Mouse (Mus musculus) WW6 (cell line): ENCODE measurements around the gene Gm20547.

Source experiments
- DNase-seq: peaks from one replicate; pipeline ENCODE4 v3.0.0-alpha.2; 2013; ENCODE audit warnings: low read depth, low spot score

Gene Gm20547

DNA sequence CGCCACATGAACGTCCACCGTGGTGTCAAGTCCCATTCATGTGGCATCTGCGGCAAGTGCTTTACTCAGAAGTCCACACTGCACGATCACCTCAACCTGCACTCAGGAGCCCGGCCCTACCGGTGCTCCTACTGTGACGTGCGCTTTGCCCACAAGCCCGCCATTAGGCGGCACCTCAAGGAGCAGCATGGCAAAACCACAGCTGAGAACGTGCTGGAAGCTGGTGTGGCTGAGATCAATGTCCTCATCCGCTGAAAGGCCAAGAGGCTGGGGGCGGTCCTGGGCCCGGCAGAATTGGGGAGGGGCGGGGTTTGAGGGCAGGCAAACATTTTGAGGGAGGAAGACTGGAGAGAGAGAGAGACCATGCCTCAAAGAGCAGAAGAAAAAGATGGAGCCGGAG, 14.5 kb upstream of the Gm20547 start:
- DNase-seq: no peak

DNA sequence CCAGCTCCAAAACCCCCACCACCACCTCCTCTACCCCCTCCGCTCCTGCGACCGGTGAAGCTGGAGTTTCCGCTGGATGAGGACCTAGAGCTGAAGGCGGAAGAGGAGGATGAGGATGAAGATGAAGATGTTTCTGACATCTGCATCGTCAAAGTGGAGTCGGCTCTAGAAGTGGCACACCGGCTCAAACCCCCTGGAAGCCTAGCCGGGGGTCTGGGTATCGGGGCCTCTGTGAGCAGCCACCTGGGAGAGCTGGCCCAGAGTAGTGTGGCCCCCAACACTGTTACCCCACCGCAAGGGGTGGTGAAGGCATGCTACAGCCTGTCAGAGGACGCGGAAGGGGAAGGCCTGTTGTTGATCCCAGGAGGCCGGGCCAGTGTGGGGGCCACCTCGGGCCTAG, 13.9 kb upstream of the Gm20547 start:
- DNase-seq: no peak

DNA sequence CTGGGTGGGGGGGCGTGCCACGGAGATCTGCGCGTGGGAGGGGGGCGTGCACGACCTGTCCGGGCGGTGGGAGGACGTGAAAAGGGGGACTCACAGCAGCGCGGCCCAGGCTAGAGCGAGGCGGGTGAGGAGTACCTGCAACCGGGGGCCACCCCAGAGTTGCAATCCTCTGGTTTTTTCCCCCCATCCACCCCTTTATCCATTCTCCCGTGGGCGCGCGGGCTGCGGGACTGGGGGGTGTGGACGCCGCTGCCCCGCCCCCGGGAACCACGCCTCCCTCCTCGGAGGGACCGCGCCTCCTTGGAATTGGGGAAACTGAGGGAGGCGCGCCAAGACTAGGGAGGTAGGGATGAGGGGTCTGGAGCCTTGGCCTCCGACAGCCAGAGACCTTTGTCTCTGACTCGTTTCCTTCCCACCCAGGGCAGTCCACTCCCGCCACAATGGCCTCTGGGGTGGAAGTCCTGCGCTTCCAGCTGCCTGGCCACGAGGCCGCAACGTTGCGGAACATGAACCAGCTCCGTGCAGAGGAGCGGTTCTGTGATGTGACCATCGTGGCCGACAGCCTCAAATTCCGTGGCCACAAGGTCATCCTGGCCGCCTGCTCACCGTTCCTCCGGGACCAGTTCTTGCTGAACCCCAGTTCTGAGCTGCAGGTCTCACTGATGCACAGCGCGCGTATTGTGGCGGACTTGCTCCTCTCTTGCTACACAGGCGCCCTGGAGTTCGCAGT, 13.1 kb upstream of the Gm20547 start:
- DNase-seq: no peak

DNA sequence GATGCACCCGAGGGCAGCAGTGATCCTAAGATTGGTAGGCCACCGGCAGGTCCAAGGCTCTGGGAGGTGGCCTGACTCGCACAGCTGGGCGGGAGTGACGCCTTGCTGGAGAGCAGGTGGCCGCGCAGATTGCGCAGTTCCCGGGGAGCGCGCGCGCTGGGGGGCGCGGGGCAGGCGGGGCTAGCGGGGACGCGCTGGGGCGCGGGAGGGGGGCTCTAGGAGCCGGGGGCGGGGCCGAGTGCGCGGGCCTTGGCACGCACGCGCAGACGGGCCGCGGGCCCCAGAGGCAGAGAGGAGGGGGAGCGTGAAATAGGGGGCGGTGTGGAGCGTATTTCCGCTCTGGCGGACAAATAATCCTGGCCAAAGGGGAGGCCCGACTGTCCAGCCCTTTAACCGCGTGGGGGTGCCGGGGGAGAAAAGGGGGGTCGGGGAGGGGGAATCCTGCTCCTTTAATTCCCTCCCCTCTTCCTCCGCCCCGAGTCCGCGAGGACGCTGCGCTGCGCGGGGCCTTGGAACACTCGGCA, 12.3 kb upstream of the Gm20547 start:
- peak; percentile 79 for DNase-seq

GRCm38 (mm10) chr17:34893072-34893824, 11.4 kb upstream of the Gm20547 start:
- no peak for DNase-seq

GRCm38 (mm10) chr17:34891377-34891776, 9.5 kb upstream of the Gm20547 start:
- DNase-seq: no peak

DNA sequence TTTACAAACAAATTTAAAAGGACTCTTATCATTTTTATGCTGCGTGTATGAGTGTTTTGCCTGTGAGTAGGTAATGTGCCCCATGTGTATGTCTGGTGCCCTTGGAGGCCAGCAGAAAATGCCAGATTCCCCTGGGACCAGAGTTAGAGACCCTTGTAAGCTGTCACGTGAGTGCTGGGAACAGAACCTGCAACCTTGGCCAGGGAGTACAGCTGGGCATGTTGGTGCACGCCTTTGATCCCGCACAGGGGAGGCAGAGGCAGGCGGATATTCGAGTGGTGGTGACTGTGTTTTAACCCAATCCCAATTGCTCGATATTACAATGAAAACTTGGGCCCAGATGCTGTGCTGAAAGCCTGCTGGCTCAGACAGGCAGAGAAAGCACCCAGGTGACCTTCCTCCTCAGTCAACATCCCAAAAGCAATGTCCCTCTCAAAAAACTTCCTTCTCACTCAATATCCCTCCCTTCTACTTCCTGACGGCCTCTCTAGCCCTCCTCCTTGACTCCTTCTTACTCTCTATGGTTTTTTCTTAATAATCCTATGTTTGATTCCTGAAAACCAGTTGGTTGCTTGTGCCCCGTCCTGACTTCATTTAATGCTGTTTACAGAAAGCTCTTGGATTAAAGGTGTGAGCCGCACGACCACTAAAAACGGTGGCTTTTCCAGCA, 8.4 kb upstream of the Gm20547 start:
- no peak for DNase-seq

- no peak for DNase-seq
Measured at GRCm38 (mm10) chr17:34887942-34888341, 6.1 kb upstream of the Gm20547 start.

DNA sequence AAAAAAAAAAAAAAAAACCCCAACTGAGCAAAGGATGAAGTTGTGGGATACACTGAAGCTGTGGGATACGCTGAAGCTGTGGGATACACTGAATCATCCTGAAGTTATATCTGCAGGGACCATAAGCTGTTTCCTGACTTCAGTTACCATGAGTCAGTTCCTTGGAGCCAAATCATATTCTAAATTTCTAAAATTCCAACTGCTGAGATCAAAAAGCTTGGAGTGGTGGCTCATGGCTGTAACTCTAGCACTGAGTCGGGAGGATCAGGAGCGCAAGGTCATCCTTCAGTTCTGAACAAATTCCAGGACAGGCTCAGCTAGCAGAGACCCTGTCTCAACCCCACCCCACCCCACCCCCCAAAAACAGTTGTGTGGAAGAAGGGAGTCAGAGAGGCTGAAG, 3.8 kb upstream of the Gm20547 start:
- no peak for DNase-seq

- no peak for DNase-seq
Measured at GRCm38 (mm10) chr17:34884704-34885103, 2.9 kb upstream of the Gm20547 start.

DNA sequence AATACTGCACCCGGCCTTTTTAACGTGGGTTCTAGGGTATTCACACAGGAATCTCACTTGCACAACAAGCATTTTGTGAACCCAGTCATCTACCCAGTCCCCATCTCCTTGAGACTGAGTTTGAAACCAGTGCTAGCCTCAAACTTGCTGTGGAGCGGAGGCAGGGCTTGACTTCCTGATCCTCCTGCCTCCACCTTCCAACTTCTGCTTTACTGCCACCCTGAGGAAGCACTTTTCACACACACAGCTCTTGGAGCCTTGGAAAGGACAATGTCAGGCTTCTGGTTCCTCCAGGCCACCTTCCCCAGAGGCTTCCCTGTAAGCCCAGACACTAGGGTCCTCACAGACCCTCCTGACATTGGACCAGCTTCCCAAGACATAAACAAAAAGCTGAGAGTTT, 1.5 kb upstream of the Gm20547 start:
- no peak for DNase-seq

DNA sequence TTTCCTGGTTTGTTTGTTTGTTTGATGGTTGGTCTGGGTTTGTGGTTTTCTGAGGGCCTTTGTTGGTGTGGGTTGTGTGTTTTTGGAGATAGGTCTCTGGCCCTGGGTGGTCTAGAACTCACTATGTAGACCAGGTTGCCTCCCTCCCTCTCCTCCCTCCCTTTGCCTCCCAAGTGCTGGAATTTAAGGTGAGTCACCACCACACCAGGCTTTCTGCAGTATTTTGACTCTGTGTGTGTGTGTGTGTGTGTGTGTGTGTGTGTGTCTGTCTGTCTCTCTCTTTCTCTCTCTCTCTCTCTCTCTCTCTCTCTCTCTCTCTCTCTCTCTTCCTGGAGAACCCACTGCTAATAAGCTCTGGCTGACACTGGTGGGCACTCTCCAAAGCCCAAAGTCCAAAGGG, 676 bp downstream of the Gm20547 start:
- DNase-seq: no peak

DNA sequence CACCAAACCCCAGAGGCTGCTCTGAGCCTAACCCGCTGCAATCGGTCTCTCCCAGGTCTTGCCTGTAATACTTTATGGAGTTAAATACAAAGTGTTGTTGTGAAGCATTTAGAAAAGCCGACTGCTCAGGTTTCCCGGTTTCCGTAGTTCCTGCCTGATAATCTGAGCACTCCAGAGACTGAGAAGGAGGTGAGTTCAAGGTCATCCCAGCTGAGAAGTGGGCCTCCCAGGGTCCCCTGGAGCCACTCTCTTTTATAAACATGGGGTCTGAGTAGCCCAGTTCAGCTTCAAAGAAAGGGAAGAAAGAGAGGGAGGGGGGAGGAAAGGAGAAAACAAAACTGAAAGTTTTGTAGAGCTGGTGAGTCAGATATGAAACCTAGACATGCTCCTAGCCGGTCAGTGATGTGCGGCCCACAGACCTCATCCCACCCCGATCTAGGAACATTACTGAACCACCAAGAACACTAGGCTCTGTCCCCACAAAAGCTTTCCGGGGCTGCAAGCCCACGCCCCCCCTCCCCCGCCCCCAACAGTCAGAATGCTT, 2.4 kb downstream of the Gm20547 start, which contains the start of gene Zbtb12:
Gene Zbtb12, plus strand, starts transcription at position 148 of the 544 bp plus-strand sequence.
- no peak for DNase-seq

DNA sequence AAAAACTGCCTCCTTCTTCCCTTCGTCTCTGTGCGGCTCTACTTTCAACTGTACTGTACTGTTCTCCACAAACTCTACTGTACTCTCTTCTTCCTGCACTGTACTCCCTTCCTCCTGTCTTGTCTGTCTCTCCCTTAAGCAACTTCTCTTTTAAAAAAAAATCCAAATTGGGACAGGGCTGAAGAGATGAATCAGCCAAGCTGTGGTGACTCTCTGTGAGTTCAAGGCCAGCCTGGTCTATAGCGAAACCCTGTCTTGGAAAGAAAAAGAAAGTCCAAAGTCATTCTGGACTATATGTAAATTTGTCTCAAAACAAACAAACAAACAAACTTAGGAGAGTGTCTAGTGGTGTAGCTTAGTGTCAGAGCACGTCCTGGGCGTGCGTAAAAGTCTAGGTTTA, 7.5 kb downstream of the Gm20547 start:
- DNase-seq: no peak

DNA sequence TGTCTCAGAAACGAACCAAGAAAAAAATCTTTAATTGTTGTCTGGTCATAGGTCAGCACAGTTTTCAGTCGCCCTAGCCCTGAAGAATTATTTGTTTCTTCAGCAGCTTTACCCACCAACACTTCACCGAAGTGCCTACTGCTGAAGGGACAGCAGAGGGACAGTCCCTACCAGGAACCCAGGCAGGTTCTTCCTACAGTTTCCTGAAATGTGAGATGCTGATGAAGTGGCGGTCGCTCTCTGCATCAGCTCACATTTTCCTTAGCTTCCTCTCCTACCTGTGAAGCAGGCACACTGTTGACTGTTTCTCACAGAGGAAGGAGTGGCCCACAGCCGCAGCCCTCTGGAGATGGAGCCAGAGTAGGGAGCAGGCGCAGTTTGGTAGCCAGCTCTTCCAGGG, 15.9 kb downstream of the Gm20547 start:
- DNase-seq: no peak

DNA sequence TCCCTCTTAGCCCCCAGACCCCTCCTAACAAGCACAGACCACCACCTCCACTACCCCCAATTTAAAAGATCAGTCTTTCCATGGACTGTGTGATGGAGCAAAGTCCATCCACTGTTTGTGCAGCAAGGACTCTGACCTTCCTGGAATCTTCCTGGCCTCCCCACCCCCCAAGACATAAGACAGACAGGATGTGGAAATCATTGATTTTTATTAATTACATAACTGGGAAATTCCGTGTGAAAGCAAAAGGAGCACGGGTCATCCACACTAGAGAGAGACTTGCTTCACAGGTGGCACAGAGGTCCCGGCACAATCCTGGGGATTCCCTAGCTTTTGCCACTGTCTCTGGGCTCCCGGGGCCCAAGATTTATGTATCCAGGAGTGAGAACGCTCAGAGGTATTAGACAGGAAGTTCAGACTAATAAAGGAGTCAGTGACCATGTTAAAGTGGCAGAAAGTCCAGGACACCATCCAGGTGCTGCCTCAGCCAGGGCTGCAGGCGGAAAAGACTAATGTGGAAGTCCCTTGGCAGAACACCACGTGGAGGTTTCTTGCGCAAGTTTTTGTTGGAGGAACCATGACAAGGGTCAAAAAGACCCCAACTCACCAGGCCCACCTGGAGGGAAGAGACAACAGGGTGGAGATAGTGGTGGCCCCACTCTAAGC, 19.3 kb downstream of the Gm20547 start, which contains the start of gene Cfb:
Gene Cfb, minus strand, starts transcription at position 103 of the 666 bp plus-strand sequence.
- no peak for DNase-seq

DNA sequence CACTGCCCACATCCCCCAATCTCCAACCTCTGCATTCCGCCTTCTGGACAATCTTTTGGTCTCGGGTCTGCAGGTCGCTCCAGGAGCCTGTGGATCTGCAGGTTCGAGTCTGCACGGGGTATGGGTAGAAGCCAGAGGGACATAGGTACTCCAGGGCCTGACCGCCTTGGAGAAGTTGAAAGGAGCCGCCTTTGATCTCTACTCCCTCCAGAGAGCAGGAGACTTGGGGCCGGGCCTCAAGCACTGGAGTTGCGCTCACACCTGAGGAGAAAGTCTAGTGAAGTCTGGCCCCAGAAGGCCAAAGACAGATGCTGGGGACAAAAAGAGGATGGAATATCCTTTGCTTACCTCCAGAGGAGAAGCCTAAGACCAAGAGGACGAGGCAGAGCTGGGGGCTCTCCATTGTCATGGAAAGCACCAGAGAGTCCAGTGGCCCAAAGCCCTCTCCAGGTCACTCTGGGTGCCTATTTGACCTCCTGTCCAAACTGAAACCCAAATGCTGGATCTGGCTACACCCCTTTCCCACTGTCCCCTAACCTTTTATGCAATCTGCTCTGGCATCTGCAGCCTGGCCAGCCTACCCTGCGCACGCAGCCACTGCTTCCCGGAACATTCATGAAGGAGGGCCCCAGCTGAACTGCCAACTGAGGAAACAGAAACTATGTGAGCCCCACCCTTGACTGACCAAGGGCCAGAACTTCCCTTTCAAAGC, 20.0 kb downstream of the Gm20547 start:
- no peak for DNase-seq

DNA sequence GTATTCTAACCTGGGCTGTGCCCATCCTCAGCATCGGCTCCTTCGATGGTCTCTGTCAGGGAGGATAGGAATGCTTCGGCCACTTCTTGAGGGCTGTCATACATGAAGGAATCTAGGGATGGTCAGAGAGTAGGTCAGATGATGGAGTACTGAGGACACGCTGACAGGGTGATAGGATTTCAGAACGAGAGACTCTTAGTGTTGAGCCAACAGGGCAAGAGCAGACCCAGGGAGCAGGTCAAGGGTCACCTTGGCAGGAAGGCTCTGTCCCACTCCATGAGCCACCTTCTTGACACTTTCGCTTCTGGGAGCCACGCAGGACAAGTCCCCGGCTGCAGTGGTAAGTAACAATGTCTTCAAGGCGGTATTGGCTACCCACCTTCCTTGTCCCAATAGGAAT, 21.3 kb downstream of the Gm20547 start:
- no peak for DNase-seq

GRCm38 (mm10) chr17:34858670-34859069, 23.2 kb downstream of the Gm20547 start:
- no peak for DNase-seq

DNA sequence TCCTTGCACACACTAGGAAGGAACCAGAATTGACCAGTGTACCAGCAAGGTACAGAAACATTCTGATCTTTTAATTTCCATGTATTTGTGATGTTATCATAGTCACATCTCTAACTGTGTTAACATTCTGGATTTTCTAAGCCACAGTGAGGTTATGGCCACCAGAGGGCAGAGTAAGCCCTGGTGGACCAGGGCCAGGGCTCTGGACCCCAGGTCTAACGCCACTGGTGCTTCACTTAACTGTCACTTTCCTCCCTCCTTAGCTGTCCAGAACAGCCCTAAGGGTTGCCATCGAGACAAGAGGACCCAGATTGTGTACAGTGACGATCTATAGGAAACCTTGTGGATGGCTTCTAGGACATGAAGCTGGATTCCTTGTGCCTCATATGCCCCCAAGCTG, 26.0 kb downstream of the Gm20547 start:
- no peak for DNase-seq

GRCm38 (mm10) chr17:34854761-34855160, 27.1 kb downstream of the Gm20547 start:
- no peak for DNase-seq
